Mouse (Mus musculus): ENCODE results near the gene Trdmt1. TPM values are rescaled to one million over a fixed set of nuclear protein-coding genes. Genes with fewer than 3 reads are reported as not detected.

Trdmt1 gene
- polyA plus RNA-seq, 1 experiment from 2014 or later = 8.6 TPM

DNA sequence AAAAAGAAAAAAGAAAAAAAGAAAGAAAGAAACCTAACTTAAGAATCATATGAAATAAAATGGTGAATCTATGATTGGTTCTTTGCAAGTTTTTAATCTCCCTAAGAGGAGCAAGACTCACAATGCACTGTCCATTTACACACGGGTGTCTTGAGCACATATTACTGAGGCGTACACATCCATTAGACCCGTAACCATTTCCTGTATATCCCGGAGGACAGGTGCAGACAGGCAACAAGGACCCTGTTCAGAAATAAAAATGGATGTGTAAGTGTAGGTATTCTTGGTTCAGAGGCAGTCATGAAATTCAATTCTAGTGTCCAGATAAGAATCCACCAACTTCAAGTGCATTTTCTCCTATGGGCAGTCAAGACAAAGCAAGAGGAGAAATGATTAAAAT, 74.8 kb downstream of the Trdmt1 start:
- Histone ChIP-seq H3K27me3 (ENCODE audit: control insufficient read depth, insufficient read depth, low read length) (no peaks in the 10 kb centered on the region), H3K9me3 (ENCODE audit: control insufficient read depth, low read length) (no peaks in the 10 kb centered on the region), H3K36me3 (ENCODE audit: control insufficient read depth, insufficient read depth, low read length) (no peaks in the 10 kb centered on the region), H3K4me2 (ENCODE audit: low read length) (no peak overlapping the region), H3K4me1 (ENCODE audit: control insufficient read depth, insufficient read depth, low read length) (no peaks in the 10 kb centered on the region), H3K4me3 (replicated peaks; ENCODE audit: low read depth, low read length) (no peak overlapping the region), H3K9ac (replicated peaks; ENCODE audit: low read length) (no peak overlapping the region), H3K27ac (replicated peaks; ENCODE audit: low read depth, low read length) (no peak overlapping the region)
- DNase-seq (no peak), ATAC-seq (ENCODE audit: low FRiP score, low TSS enrichment) (no peak)
- 90% methylated on average over 4 of the region's 4 CpGs for WGBS

DNA sequence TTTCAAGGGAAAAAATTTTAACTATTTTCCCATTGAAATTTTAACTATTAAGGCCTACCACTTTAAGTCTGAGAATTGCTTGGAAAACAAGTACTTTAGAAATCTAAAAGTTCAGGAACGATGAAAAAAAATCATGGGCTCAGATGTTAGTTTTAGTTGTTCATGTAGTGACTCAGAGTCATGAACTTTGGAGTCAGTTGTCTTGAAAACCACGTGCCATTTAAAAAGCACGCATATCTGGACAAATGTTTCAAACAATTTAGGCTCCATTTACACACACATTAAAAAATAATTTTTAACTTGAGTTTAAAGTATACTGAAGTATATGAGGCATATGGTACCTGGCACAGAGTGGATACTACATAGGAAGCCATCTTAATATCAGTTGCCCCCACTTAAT, 77.8 kb downstream of the Trdmt1 start:
- Histone ChIP-seq H3K27ac (replicated peaks; ENCODE audit: low read depth, low read length) (no peak overlapping the region), H3K4me2 (ENCODE audit: low read length) (no peak overlapping the region), H3K27me3 (ENCODE audit: control insufficient read depth, insufficient read depth, low read length) (no peaks in the 10 kb centered on the region), H3K9me3 (ENCODE audit: control insufficient read depth, low read length) (no peaks in the 10 kb centered on the region), H3K4me3 (replicated peaks; ENCODE audit: low read depth, low read length) (no peak overlapping the region), H3K36me3 (ENCODE audit: control insufficient read depth, insufficient read depth, low read length) (no peaks in the 10 kb centered on the region), H3K9ac (replicated peaks; ENCODE audit: low read length) (no peak overlapping the region), H3K4me1 (ENCODE audit: control insufficient read depth, insufficient read depth, low read length) (no peaks in the 10 kb centered on the region)
- WGBS = 89% methylated on average over 3 of the region's 3 CpGs
- no peak for ATAC-seq (ENCODE audit: low FRiP score, low TSS enrichment)
- no peak for DNase-seq

Other genes with a start within 250 kb of the Trdmt1 start
- 0.54 and 0.67 TPM in 2 replicates for gene Cubn, start 52.9 kb downstream of the Trdmt1 start, polyA plus RNA-seq (2014; fragmentation: Nextera tagmentation; extraction: Ambion mirVana)
- gene Vim, start 29.3 kb upstream of the Trdmt1 start, polyA plus RNA-seq (2014; fragmentation: Nextera tagmentation; extraction: Ambion mirVana) = 432 and 607 TPM in 2 replicates
- gene St8sia6, start 249.4 kb upstream of the Trdmt1 start, polyA plus RNA-seq (2014; fragmentation: Nextera tagmentation; extraction: Ambion mirVana) = 0.63 and 1.5 TPM in 2 replicates

Measured in midbrain, embryonic 14.5 days (tissue).